Mouse (Mus musculus) MEL (cell line): Measurements from ENCODE around the gene Hoxa9. TPM values are rescaled to one million over a fixed set of nuclear protein-coding genes. Genes with fewer than 3 reads are reported as not detected.

Experiments used
- DNase-seq: peaks from one replicate; pipeline ENCODE4 v3.0.0; 2011; ENCODE audit warnings: low read depth, low spot score
- H3K27ac ChIP-seq: 2 replicates; pipeline ENCODE4 v1.5.1; 2012; ENCODE audit warnings: low read depth, mild to moderate bottlenecking, control low read depth, low read length, moderate library complexity; ENCODE audit not compliant: control insufficient read depth
- H3K27me3 ChIP-seq, 2 experiments: fragments of 150-350 bp in 1 of 2; sonication (generic) in 1 of 2; 2 replicates each; pipeline ENCODE4 v1.6.1; 2012; ENCODE audit warnings: low read length in 2 of 2, mild to moderate bottlenecking in 2 of 2, improper control_type of control experiment in 1 of 2, moderate library complexity in 1 of 2; ENCODE audit not compliant: insufficient read depth in 2 of 2, control insufficient read depth in 1 of 2
- H3K36me3 ChIP-seq, 2 experiments: 2 replicates each; pipeline ENCODE4 v1.6.1; 2012 to 2014; ENCODE audit warnings: low read length in 2 of 2, improper control_type of control experiment in 1 of 2, inconsistent platforms in 1 of 2, mild to moderate bottlenecking in 1 of 2; ENCODE audit not compliant: insufficient read depth in 2 of 2, control insufficient read depth in 1 of 2
- H3K4me1 ChIP-seq, 2 experiments: fragments of 150-350 bp in 1 of 2; sonication (generic) in 1 of 2; 2 replicates each; pipeline ENCODE4 v1.6.1; 2012; ENCODE audit warnings: low read length in 2 of 2, improper control_type of control experiment in 1 of 2, mild to moderate bottlenecking in 1 of 2; ENCODE audit not compliant: insufficient read depth in 2 of 2, control insufficient read depth in 1 of 2
- H3K4me3 ChIP-seq, 2 experiments: fragments of 150-350 bp in 1 of 2; sonication (generic) in 1 of 2; 2 replicates each; pipeline ENCODE4 v1.5.1; 2012; ENCODE audit warnings: low read depth in 2 of 2, low read length in 2 of 2, mild to moderate bottlenecking in 2 of 2, moderate library complexity in 2 of 2, control low read depth in 1 of 2, improper control_type of control experiment in 1 of 2; ENCODE audit not compliant: control insufficient read depth in 1 of 2, insufficient read depth in 1 of 2
- H3K79me2 ChIP-seq: 2 replicates; pipeline ENCODE4 v1.6.1; 2012; ENCODE audit warnings: mild to moderate bottlenecking, low read length, moderate library complexity; ENCODE audit not compliant: control insufficient read depth, poor library complexity, insufficient read depth
- H3K9ac ChIP-seq: 2 replicates; pipeline ENCODE4 v1.6.1; 2012; ENCODE audit warnings: low read depth, mild to moderate bottlenecking, control low read depth, low read length, moderate library complexity; ENCODE audit not compliant: control insufficient read depth, poor library complexity, severe bottlenecking
- H3K9me3 ChIP-seq: fragments of 150-350 bp; sonication (generic); replicated peaks from 2 replicates; pipeline ENCODE4 v1.6.1; 2012; ENCODE audit warnings: mild to moderate bottlenecking, low read length, improper control_type of control experiment, moderate library complexity; ENCODE audit not compliant: insufficient read depth
- BHLHE40 ChIP-seq: IDR thresholded peaks from 2 replicates; pipeline ENCODE4 v1.6.1; 2012; ENCODE audit warnings: low read depth, mild to moderate bottlenecking, inconsistent platforms, low read length, improper control_type of control experiment, borderline replicate concordance
- CHD2 ChIP-seq: IDR thresholded peaks from 2 replicates; pipeline ENCODE4 v1.6.1; 2011; ENCODE audit warnings: low read length, improper control_type of control experiment
- CTCF ChIP-seq, 3 experiments: IDR thresholded peaks in 2 of 3; conservative IDR thresholded peaks in 1 of 3; 2 replicates each; pipeline ENCODE4 v1.5.1; 2011 to 2012; ENCODE audit warnings: low read length in 3 of 3, low read depth in 2 of 3, mild to moderate bottlenecking in 2 of 3, improper control_type of control experiment in 1 of 3, inconsistent platforms in 1 of 3, mixed read lengths in 1 of 3, moderate library complexity in 1 of 3; ENCODE audit not compliant: control insufficient read depth in 1 of 3, insufficient read depth in 1 of 3, poor library complexity in 1 of 3, severe bottlenecking in 1 of 3
- ELF1 ChIP-seq: IDR thresholded peaks from 2 replicates; pipeline ENCODE4 v1.6.1; 2014; ENCODE audit warnings: low read depth, mild to moderate bottlenecking, inconsistent platforms, low read length, improper control_type of control experiment, moderate library complexity
- EP300 ChIP-seq, 2 experiments: IDR thresholded peaks; 2 replicates each; pipeline ENCODE4 v1.6.1; 2011; ENCODE audit warnings: improper control_type of control experiment in 2 of 2, low read length in 2 of 2, low read depth in 1 of 2, mild to moderate bottlenecking in 1 of 2
- ETS1 ChIP-seq: IDR thresholded peaks from 2 replicates; pipeline ENCODE4 v1.6.1; 2012; ENCODE audit warnings: low read depth, mild to moderate bottlenecking, inconsistent platforms, low read length, improper control_type of control experiment, moderate library complexity
- GABPA ChIP-seq: IDR thresholded peaks from 2 replicates; pipeline ENCODE4 v1.6.1; 2012; ENCODE audit warnings: low read depth, mild to moderate bottlenecking, inconsistent platforms, low read length, improper control_type of control experiment, moderate library complexity
- GATA1 ChIP-seq: IDR thresholded peaks from 2 replicates; pipeline ENCODE4 v1.6.1; 2011; ENCODE audit warnings: low read depth, low read length, improper control_type of control experiment
- HCFC1 ChIP-seq: IDR thresholded peaks from 2 replicates; pipeline ENCODE4 v1.6.1; 2012; ENCODE audit warnings: low read depth, mild to moderate bottlenecking, inconsistent platforms, low read length, improper control_type of control experiment, moderate library complexity
- JUND ChIP-seq: IDR thresholded peaks from 2 replicates; pipeline ENCODE4 v1.6.1; 2011; ENCODE audit warnings: low read depth, mild to moderate bottlenecking, improper control_type of control experiment, low read length
- MAFK ChIP-seq: IDR thresholded peaks from 2 replicates; pipeline ENCODE4 v1.6.1; 2011; ENCODE audit warnings: low read depth, mild to moderate bottlenecking, low read length, improper control_type of control experiment, borderline replicate concordance
- MAX ChIP-seq: IDR thresholded peaks from 2 replicates; pipeline ENCODE4 v1.6.1; 2011; ENCODE audit warnings: low read length, improper control_type of control experiment
- MYB ChIP-seq: IDR thresholded peaks from 2 replicates; pipeline ENCODE4 v1.6.1; 2011; ENCODE audit warnings: mild to moderate bottlenecking, low read depth, low read length, improper control_type of control experiment
- NELFE ChIP-seq: IDR thresholded peaks from 2 replicates; pipeline ENCODE4 v1.6.1; 2011; ENCODE audit warnings: low read depth, low read length, improper control_type of control experiment
- POLR2AphosphoS2 ChIP-seq: IDR thresholded peaks from 2 replicates; pipeline ENCODE4 v1.6.1; 2011; ENCODE audit warnings: low read length, improper control_type of control experiment
- POLR2AphosphoS5 ChIP-seq: IDR thresholded peaks from 2 replicates; pipeline ENCODE4 v1.6.1; 2012; ENCODE audit warnings: low read depth, borderline replicate concordance, mild to moderate bottlenecking, inconsistent platforms, low read length, moderate library complexity, mixed read lengths
- RCOR1 ChIP-seq: IDR thresholded peaks from 2 replicates; pipeline ENCODE4 v1.6.1; 2012; ENCODE audit warnings: low read depth, mild to moderate bottlenecking, inconsistent platforms, low read length, improper control_type of control experiment
- SMC3 ChIP-seq: IDR thresholded peaks from 2 replicates; pipeline ENCODE4 v1.6.1; 2011; ENCODE audit warnings: low read depth, low read length, improper control_type of control experiment
- TAL1 ChIP-seq: IDR thresholded peaks from 2 replicates; pipeline ENCODE4 v1.6.1; 2012; ENCODE audit warnings: mild to moderate bottlenecking, inconsistent platforms, low read length, moderate library complexity, mixed read lengths
- USF1 ChIP-seq: IDR thresholded peaks from 2 replicates; pipeline ENCODE4 v1.6.1; 2014; ENCODE audit warnings: low read depth, mild to moderate bottlenecking, inconsistent platforms, low read length, improper control_type of control experiment, moderate library complexity
- USF2 ChIP-seq, 2 experiments: IDR thresholded peaks; 2 replicates each; pipeline ENCODE4 v1.6.1; 2011 to 2012; ENCODE audit warnings: improper control_type of control experiment in 2 of 2, low read length in 2 of 2, borderline replicate concordance in 1 of 2, inconsistent platforms in 1 of 2, low read depth in 1 of 2, mild to moderate bottlenecking in 1 of 2; ENCODE audit not compliant: insufficient read depth in 1 of 2
- ZC3H11A ChIP-seq: IDR thresholded peaks from 2 replicates; pipeline ENCODE4 v1.6.1; 2012; ENCODE audit warnings: low read depth, mild to moderate bottlenecking, inconsistent platforms, low read length, improper control_type of control experiment
- ZKSCAN1 ChIP-seq: IDR thresholded peaks from 2 replicates; pipeline ENCODE4 v1.6.1; 2012; ENCODE audit warnings: low read depth, mild to moderate bottlenecking, inconsistent platforms, low read length, improper control_type of control experiment, moderate library complexity
- ZMIZ1 ChIP-seq: IDR thresholded peaks from 2 replicates; pipeline ENCODE4 v1.6.1; 2012; ENCODE audit warnings: low read depth, mild to moderate bottlenecking, inconsistent platforms, low read length, improper control_type of control experiment, moderate library complexity
- ZNF384 ChIP-seq: IDR thresholded peaks from 2 replicates; pipeline ENCODE4 v1.6.1; 2012; ENCODE audit warnings: low read depth, mild to moderate bottlenecking, inconsistent platforms, low read length, improper control_type of control experiment
- polyA plus RNA-seq, 2 experiments: library from polyadenylated mRNA; stranded (reverse) in 1 of 2; unstranded in 1 of 2; fragments of >175 nt in 1 of 2; fragments of >200 nt in 1 of 2; gene quantifications; 2 replicates each; pipeline versions ENCODE4 v1.2.1 to v1.2.4; 2012; ENCODE audit warnings: low replicate concordance in 2 of 2, low read depth in 1 of 2; ENCODE audit not compliant: insufficient read length in 2 of 2, insufficient read depth in 1 of 2, missing spikeins in 1 of 2
- total RNA-seq: library from RNA; depleted of rRNA; stranded (reverse); fragments of 300-350 nt; gene quantifications from 2 replicates; pipeline ENCODE4 v1.2.3, GENCODE M21; 2012

The Hoxa9 gene
- total and polyA plus RNA-seq, 3 experiments: not detected

GRCm38 (mm10) chr6:52268756-52269155 lies 37.9 kb upstream of the Hoxa9 start:
- no peaks in the 10 kb centered on the region for H3K9me3 ChIP-seq
- no peaks in the 10 kb centered on the region for H3K27me3 ChIP-seq
- no peaks in the 10 kb centered on the region for H3K79me2 ChIP-seq
- TF ChIP-seq USF1 (no peak), ZNF384 (no peak), ZC3H11A (no peak), USF2 (IDR thresholded peaks at IDR 0.05; ENCODE audit: borderline replicate concordance in 1 of 2, insufficient read depth in 1 of 2, low read depth in 1 of 2, low read length in 2 of 2) (no peak), GATA1 (no peak), ZKSCAN1 (no peak), JUND (no peak), EP300 (IDR thresholded peaks at IDR 0.05; ENCODE audit: low read depth in 1 of 2, low read length in 2 of 2) (no peak), TAL1 (no peak), ETS1 (no peak), ZMIZ1 (no peak), ELF1 (no peak), MAFK (no peak), MYB (no peak)
- TF ChIP-seq, all 39 proteins: peak for 0
- Histone ChIP-seq H3K9ac (no peak overlapping the region), H3K36me3 (no peaks in the 10 kb centered on the region), H3K4me3 (no peak overlapping the region), H3K27ac (no peak overlapping the region), H3K4me1 (no peaks in the 10 kb centered on the region)
- no peak for DNase-seq

DNA sequence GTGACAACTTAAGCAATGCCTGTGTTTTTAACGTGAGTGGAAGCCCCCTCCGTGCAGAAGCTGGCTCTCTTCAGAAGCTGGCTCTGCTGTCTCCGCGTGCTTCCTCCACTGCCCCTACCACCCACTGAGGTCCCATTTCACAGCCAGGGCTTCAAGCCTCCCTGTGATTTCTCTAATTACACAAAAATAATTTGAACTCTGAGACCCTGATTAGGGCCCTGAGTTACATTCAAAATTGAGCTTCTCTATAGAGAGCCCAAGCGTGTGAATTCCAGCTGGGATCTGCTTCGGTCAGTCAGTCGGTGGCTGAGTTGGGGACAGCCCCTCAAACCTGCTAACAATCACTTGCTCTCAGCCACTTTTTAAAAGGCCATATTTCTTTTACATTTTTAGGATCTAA lies 37.5 kb upstream of the Hoxa9 start:
- no peak for DNase-seq
- H3K4me3 ChIP-seq: no peak overlapping the region
- H3K9ac ChIP-seq: no peak overlapping the region
- H3K9me3 ChIP-seq: no peaks in the 10 kb centered on the region
- H3K27me3 ChIP-seq: no peaks in the 10 kb centered on the region
- no peak overlapping the region for H3K27ac ChIP-seq
- H3K4me1 ChIP-seq: no peaks in the 10 kb centered on the region
- H3K79me2 ChIP-seq: no peaks in the 10 kb centered on the region
- TF ChIP-seq USF1 (no peak), ZKSCAN1 (no peak), CTCF (IDR thresholded peaks at IDR 0.05 in 2 of 3, conservative IDR thresholded peaks at IDR 0.05 in 1 of 3; ENCODE audit: control insufficient read depth in 1 of 3, insufficient read depth in 1 of 3, low read depth in 2 of 3, low read length in 3 of 3, poor library complexity in 1 of 3, severe bottlenecking in 1 of 3) (no peak), HCFC1 (no peak), JUND (no peak), NELFE (no peak), ZC3H11A (no peak), ZMIZ1 (no peak), GATA1 (no peak), GABPA (no peak), MAX (no peak), BHLHE40 (no peak), CHD2 (no peak), SMC3 (no peak), POLR2AphosphoS5 (no peak), POLR2AphosphoS2 (no peak), ETS1 (no peak), RCOR1 (no peak), TAL1 (no peak), ZNF384 (no peak)
- H3K36me3 ChIP-seq: no peaks in the 10 kb centered on the region
